Mouse (Mus musculus) testis, postnatal 14 days (tissue): ENCODE results near the gene Gm20767.
"Not testable (repeated sequence)": the region's sequence is repeated elsewhere in the genome, so short reads cannot be mapped to it uniquely, and the experiment has no call there.

ENCODE experiments used
- DNase-seq: peaks from one replicate; pipeline ENCODE4 v3.0.0; 2021; ENCODE audit warnings: low spot score

Gm20767 gene

DNA sequence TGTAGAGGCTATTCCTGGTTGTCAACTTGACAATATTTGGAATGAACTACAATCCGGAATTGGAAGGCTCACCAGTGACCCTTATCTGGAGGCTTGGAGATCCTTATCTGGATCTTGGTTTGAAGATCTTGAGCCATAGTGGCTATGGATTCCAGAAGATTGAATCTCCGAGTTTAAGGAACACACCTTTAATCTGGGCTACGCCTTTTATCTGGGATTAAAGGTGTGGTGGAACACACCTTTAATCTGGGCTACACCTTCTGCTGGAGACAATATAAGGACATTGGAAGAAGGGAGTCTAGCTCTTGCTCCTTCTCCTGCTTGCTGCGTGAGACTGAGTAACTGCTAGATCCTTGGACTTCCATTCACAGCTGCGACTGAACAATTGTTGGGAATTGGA, at the start of gene Gm20767:
Gene Gm20767 (plus strand): TSS at position 301 of the 400 bp plus-strand sequence.
- DNase-seq: not testable (repeated sequence)

DNA sequence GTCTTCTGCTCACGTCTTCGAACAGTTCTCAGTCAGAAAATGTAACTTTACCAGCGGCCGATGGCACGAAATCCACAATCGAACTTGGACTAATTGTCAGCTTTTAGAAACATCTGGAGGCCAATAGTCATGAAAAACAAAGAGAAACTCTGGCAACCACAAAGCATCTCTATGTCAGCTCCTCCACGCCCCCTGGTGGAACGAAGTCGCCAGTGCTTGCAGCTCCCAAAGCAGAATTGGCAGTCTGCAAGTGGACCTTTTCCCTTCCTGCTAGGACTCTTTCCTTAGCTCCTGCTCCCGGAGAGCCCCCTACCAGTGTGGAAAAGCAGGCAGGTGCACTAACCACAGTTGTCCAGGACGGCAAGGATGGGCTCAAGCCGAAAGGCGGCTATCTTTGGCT, 47.1 kb upstream of the Gm20767 start:
- not testable (repeated sequence) for DNase-seq

DNA sequence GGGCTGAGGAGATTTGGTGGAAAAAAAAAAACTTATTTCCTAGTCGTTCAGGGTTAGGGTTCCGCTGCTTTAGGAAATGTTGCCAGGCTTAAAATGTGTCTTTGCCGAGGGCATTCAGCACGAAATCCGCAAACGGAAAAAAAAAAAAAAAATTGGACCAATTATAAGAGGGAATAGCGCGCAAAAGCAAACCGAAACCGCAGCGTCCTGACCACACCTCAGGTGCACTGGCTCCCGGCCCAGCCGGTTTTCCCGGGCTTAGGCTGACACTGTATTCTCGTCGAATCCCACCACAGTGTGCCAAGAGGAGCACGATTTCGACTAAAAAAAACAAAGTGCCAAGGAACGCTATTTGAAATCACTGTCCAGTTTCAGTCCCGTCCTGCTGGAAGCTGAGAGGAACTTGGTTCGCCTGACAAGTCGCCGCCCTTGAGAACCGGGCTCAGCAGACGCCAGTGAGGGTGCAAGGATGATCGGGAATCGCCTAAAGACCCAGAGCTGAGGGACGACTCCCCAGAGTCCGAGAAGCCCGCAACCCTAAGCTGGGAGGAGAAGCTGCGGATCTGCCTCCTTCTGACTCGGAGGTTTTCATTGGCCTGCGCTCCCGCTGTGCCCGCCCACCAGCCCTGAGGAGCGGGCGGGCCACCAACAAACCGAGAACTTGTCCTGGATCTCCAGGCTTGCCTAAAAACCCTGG, 43.7 kb upstream of the Gm20767 start:
- DNase-seq: not testable (repeated sequence)

DNA sequence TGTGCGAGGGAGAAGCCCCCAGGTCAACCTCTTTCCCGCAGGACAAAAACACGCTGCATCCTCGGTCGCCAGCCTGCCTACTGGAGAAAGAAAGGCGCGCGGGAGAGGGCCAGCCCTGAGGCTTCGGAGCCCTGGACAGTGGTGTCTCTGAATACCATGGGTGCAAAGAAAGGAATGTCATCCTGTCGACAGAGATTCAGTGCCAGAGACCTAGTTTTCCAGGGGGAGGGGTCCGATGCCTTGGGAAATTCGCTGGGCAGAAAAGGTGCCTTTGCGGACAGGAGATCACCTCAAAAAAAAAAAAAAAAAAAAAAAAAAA, 43.1 kb upstream of the Gm20767 start:
- not testable (repeated sequence) for DNase-seq

DNA sequence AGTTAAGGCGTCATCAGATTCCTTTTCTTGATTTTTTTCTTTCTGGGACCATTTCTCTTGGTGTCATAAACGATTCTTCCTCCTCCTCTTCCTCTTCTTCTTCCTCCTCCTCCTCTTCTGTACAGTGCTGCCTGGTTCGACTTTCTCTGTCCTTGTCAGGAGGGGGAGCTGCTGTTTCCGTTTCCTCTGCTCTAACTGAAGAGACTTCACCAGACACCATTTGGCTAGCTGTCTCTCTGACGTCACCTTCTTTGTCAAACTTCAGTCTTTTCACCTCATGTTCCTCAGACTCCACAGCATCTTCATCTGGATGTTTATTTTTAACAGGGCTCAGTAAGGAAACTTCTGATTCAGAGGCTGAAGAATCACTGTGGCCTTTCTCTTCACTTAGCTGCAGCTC, 40.7 kb upstream of the Gm20767 start:
- not testable (repeated sequence) for DNase-seq

DNA sequence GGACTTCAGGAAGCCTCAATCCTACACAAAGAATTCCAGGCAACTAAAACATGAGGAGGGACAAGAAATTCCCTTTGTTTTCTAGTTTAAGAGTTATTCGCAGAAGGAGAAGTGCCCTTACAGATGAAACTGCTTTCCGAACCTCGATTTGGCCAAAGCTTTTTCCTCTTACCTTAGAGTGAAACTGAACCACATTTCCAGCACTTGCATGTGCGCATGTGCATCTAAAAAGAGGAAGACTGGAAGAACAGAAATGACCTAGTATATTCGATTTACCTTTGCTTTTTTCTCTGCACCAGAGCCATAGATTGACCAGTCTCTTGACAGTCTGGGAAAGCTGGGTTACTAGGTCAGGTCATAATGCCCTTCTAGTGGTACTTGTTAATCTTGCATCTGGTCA, 33.5 kb upstream of the Gm20767 start:
- DNase-seq: not testable (repeated sequence)

DNA sequence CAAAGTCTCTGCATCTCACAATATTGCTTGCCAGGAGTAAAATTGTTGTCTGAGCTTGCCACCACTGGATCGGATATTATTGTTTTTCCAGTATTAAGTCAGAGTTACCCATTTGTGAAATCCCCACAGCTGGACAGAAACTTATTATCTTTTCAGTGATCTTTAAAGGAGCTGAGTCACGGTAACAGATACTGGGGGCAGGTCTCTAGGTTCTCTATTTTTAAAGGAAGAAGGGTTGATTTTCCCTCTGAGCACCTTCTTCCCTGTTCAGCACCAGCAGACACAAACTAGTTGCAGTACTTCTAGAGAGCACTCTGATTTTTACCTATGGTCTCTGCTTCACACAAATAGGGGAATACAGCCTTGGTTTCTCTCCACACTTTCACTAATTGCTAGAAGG, 33.0 kb upstream of the Gm20767 start:
- DNase-seq: not testable (repeated sequence)

DNA sequence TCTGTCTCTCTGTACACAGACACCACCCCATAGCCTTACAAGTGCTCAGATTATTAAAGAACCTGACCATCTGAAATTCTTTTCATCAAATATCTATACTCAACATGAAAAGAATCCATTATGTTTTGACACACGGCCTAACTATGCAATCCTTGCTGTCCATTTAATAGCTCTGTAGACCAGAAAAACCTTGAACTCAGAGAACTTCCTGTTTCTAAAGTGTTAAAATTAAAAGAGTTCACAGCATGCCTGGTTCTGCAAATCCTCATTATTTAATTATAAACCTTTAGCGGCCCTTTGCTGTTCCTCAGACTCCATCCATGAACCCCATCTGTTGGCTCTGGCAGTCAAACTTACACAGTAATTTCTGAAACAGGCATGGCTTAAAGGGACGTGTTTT, 2.3 kb downstream of the Gm20767 start:
- not testable (repeated sequence) for DNase-seq

DNA sequence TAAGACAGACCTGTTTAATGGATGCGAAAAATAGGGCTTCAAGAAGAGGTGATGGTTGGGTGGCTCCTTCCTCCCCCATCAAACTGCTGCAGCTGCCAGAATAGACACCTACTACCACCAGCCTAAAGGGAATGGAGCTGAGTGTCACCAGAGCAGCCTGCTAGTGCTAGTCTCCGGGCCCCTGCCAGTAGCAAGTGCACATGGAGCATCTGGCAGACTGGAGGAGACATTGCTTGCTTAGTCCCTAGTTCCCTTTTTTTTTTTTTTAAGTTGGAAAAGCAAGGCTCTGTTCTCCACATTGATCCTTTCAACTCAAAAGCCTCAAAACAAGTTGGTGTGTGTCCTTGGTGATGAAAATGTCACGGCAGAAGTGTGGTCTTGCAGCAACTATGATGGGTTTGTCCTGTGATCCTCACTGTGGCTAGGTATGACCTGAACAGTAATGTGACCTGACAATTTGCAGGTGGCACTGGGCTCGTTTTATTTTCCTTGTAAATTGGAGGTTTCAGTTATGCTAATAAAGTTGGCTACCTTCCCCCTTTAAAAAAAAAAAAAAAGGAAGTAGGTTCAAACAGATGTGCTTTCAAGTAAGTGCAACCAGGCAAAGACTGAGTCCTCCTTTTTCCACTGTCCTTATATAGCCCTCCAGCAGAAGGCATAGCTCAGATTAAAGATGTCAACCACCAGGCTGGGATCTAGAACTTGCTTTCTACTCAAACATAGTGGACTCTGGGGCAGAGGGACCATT, 9.8 kb downstream of the Gm20767 start:
- not testable (repeated sequence) for DNase-seq

DNA sequence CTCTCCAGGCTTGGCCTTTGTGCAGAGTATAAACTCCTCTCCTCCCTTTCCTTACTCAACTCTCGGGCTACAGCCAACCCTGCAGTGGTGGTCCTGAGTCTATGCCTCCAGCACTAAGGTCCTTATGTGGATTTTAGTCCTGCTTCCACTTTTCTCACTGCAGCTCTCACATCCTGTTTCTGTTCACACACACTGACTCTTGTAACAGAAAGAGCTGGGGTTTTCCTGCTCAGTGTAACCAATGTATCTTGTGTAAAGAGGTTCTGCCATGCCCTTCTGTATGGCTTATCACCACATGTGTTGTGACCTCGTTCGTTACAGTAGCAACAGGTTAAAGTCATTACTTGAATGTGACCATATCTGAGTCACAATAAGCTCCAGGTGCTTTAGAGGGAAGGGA, 10.5 kb downstream of the Gm20767 start:
- not testable (repeated sequence) for DNase-seq

DNA sequence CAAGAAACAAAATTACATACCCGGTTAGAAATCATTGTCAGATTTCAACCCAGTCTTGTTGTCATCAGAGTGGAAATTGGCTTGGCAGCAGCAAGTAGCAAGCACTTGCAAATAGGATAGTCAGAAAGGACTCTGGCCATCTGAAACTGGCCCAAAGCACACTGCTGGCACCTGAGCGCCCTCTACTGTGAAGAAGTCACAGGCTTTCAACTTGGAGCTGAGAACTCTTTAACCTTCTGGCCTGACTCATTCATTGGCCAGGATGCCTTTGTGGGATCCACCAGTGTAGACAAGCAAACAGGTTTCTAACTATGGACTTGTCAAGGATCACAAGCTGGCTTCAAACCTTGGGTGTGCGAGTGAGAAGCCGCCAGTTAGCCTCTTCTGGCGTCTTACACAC, 28.3 kb downstream of the Gm20767 start:
- not testable (repeated sequence) for DNase-seq

DNA sequence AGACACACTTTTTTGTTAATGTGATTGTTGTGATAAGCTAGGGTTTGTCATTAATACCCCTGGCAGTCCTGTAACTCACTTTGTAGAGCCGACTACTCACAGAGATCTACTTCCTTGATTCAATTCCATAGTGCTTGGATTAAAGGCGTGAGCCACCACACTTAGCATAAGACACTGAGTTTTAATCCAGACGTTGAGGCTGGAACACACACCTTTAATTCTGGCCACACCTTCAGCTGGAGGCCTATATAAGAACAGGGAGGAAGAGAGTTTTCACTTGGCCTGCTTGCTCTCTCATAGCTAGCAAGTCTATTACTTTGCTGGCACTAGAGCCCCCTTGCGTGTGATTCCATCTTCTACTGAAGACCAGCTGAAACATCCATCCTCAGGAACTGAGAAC, 32.1 kb downstream of the Gm20767 start, which contains the start of gene Gm21818:
Gene Gm21818 (plus strand): TSS at position 301 of the 400 bp plus-strand sequence.
- not testable (repeated sequence) for DNase-seq

DNA sequence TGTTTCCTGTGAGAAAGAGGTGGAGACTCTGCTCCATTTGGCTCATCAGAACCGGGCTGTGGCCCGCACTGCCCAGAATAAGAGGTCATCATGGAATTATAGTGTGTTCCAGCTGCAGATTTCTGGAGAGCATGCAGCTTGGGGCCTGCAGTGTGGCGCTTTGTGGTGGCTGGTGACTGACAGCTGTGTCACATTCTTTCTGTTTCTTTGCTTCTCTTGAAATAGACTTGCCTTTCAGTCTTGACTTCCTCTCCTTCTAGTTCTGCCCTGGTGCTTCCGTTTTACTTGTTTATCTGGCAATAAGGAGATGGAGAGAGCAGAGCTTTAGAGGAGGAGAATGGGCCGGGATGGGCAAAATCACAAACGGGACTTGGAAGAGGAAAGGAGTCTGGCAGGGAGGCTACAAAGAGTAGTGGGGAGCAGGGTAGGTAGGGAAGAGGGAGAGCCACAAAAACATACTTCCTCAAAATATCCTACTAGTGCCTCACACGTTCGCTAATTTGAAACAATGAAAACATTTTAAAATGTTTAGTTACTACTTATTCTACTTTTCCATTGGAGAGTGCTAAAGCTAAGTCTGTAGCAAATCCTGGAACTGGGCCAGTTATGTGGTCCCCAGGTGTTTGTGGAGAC, 56.3 kb downstream of the Gm20767 start:
- DNase-seq: not testable (repeated sequence)
